Mouse (Mus musculus) natural killer cell, adult 2 months (primary cell): ENCODE results near the gene Olfr12.

ENCODE experiments used
- DNase-seq, 2 experiments: peaks; one replicate each; pipeline ENCODE4 v3.0.0; 2022; ENCODE audit warnings: low spot score in 2 of 2

Gene Olfr12

DNA sequence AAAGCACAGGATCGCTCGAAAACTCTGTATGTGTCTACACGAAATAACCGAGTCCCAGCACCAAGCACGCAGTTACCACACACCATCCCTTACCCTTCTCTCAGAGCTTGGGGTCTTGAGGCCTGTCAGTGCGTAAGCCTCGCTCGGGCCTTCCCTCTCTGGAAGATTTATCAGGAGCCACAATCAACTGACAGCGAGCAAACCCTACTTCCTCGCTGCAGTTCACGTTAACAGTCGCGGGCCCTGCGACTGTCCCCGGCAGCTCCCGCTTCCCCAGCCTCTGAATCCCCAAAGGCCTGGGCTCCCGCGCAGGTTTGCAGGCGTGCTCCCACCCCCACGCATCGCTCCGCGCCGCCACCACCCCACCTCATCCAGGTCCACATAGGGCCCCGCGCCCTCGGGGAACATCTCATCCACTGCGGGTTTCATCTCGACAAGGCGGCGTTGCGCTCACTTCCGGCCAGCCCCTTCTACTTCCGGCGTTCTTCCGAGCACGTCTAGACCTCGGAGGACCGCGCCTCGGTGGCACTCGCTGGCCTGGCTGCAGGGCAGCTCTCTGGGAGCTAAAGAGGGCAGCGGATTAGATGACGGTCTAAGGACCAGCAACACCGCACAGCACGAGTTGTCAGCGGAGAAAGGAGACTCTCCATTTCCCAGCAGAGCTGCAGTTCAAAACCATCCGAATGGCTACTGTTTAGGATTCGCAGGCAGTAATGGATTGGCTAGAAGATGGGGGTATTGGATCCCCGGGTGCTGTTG lies 24.1 kb downstream of the Olfr12 start, which contains the start of gene Cops9:
Gene Cops9, minus strand, starts transcription at position 472 of the 759 bp plus-strand sequence.
- DNase-seq, result peak; percentile 81 to 86

DNA sequence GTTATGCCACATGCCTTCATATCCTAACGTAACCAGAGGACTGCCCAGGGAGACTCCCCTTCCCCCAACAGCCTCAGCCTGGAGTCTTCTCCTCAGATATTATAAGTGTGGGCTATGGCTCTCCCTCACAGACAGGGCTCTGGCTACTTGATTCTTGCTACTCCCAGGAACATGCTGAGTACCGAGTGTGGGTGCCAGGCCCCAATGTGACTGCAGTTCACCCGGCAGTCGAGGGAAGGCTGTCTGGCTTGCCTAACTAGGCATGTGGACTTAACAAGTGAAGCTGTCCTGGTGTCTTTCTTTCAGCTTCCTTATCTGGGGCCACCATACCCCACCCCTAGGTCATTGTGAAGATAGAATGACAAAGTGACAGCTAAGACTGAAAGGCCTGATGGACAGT lies 26.1 kb downstream of the Olfr12 start:
- DNase-seq, result no peak

DNA sequence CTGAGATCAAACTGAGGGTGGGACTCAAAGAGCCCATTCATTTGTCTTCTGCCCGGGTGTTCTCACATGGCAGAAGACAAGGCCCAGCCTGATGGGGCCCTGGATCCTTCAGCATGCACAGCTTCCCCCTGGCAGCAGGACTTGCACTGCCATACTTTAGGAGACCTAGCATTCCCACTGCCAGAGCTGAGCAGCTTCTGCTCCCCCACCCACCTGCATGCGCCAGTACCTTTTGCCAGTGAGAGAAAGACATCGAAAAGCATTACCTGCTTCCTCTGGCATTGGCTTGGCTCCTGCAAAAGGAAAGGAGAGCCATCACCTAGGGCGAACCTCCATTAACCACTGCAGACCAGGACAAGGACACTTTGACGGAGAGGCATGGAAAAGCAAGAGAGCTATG lies 27.3 kb downstream of the Olfr12 start:
- DNase-seq, result no peak

DNA sequence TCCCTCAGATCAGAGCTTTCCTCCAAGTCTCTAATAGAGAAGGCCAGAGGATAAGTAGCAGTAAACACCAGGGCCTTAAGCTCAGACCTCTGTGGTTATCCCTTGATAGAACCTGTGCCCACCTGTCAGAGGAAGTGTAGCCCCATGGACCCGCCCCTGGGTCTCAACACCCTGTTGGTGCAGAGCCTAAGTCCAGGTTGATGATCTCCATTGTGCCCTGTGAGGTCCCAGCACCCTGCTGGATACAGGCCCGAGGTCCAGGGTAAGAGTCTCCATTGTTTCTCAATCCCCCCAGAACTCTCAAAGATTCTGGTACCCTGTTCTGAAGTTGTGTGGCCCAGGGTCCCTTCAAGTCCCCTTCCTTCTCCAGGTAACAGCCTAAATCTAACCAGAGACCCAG lies 28.5 kb downstream of the Olfr12 start:
- no peak for DNase-seq

DNA sequence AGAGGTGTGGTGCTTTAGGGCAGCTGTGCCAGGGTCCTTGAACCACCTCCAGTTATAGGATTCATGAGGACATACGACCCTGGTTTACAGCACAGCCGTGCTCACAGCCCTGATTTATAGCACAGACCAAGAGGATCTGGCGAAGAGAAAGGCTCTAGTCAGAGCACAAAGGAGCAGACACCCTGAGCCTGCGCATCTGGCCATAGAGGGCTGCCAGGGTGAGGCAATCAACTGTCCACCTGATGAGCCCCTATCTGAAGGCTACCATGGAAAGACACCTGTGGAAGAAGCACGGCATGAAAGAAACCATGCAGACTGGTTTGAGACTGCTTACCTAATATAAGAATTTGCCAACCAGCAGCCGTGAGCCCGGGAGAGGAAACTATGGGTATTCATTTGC lies 29.0 kb downstream of the Olfr12 start:
- no peak for DNase-seq

DNA sequence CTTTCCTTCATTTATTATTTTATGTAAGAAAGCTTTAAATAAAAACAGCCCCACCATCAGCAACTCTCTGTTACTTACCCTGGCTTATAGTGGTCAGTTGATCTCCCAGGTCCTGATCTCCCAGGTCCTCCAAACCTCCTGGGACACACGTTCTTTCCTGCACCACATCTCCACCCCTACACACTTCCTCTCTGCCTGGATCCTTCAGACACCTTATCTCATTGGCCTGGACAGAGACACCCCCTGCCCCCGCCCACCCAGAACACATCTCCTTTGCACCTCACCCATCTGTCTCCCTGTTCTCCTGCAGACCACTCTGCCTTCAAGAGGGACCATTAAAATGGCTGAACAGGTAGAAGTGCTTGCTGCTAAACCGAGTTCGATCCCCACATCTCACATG lies 29.4 kb downstream of the Olfr12 start:
- no peak for DNase-seq

DNA sequence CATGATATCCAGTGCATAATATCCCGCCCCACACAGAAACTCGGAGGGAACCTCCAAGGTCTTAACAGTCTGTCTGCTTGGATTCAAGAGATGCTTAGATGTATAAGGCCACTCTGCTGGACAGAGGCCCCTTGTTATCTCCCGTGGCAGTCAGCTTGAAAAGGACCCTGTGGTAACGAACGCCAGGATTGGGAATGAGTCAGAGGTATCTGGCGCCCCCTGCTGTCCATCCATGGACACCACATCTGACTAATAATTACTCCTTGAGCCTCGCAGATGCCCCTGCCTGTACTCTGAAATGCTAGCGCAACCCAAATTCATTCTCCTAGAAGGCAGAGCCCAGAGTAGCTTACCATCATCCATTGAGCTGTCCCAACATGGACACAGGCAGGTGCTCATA lies 30.2 kb downstream of the Olfr12 start:
- peak; percentile 28 to 48 for DNase-seq

DNA sequence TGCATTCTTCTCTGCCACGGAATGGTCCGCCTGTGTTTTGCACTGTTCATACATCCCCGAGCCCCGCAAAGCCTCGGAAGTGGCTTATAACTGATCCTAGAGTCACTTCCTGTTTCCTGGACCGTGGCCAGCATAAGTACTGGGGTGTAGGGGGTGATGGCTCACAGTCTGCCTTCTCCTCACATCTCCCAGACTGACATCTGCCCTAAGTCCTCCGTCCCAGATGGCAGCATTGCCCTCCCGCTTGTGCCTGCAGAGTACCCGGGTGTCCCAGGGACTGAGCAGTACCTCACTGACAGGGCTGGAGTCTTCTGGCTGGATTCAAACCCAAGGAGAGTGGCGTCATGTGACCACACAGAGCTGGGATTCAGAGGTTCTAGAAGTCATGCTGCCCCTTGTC lies 30.6 kb downstream of the Olfr12 start:
- no peak for DNase-seq

DNA sequence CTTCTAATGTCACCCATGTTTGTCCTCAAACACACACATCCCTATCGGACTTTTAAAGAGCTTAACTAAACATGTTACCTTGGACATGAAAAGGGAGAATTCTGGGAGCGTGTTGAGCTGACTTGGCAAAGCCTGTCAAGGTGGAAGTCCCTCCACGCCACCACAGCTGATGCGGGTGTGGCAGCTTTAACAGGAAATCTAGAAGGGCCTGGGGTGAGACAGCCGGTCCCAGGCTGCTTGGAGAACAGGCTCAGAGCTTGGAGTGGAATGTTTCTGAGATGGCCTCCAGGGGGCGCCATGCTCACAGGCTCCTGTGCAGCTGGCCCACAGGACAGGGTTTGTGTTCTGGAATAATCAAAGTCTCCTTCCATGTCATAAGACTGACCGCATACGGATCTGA lies 31.1 kb downstream of the Olfr12 start, which contains the start of gene Otos:
Gene Otos, minus strand, starts transcription at position 169 of the 400 bp plus-strand sequence.
- peak; percentile 32 to 52 for DNase-seq

DNA sequence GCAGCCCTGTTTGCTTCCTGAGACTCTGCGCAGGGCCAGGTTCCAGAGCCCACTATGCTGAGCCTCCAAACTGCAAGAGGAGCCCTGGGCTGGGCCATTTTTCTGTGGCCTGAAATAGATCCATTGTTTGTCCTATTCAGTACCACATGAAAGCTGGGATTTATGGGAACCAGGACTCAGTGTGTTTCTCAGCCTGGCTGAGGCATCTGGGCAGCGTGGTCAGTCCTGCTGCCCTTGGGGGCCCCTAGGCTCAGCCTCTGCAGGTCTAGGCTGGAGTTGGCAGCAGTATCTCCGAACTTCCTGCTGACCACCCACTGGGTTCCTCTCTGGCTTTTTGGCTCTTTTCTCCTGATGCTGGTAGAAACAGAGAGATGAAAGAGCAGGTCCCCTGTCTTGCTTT lies 33.9 kb downstream of the Olfr12 start:
- DNase-seq, result no peak

DNA sequence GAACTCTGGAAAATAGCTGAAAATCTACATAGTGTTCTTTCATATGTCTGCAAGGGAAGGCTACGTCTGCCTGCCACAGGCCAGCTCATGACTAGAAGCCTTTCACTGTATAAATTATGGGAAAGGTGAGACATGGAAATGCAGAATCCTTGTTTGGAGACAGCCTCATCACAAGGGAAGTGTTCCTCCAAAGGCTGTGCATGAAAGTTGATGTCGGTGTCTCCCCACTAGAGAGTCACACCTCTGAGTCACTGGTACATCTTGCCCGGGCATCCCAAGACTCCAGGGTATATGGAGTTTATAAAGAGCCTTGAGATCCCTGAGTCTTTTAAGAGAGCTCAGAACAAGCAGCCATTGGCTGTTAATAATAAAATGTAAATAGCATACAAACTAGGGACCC lies 35.6 kb downstream of the Olfr12 start:
- DNase-seq, result no peak

DNA sequence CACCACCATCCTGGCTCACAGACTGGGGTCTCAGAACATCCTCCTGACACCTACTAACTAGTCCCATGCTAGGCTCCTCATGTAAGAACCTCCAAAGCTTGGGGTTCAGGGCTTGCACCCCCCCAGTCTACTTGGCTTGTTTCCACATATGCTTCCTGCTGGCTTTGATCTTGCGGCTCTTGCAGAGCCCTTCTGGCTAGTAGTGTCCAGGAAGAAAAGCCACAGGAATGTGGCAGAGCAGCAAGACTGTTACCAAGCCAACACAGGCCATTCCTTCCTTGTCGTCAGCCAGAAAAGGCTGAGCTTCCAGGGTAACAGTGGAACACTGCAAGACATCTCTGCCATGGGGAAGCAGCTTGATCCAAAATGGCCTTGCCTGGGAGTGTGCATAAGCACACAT lies 37.1 kb downstream of the Olfr12 start:
- DNase-seq, result no peak

DNA sequence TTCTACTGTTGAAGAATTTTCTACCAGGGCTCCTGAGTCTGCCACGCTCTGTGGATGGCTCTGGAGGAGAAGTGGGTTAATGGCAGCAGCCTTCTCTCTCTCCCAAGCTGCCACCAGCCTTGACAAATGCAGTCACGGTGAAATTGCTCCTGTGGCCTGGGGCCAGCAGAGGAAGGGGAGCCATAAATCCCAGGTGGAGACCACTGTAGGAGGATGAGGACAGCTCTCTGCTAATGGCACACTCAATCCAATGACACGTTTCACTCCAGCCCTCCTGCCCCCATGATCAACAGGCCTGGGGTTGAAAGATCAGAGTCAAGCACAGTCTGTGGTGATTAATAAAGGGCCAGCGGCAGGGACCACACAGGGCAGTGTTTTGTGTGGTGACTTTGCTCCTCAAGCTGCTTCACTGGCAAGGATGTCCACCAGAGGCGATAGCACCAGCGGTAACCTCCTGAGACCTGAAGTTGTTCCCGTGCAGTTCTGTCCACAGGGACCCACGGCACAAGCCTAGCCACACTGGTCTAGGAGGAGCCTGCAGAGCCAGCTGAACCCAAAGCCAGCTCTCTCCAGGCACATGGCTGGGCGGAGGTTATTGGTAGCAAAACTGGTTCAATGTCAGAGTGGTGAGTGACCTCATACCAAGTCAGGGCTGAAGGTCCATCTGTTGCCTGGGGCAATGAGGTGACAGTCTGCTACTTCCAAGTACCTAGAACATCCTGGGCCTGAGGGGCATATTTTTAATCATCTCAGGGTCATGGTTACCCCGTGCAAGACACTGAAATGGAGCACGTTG lies 39.6 kb downstream of the Olfr12 start:
- DNase-seq, result no peak

DNA sequence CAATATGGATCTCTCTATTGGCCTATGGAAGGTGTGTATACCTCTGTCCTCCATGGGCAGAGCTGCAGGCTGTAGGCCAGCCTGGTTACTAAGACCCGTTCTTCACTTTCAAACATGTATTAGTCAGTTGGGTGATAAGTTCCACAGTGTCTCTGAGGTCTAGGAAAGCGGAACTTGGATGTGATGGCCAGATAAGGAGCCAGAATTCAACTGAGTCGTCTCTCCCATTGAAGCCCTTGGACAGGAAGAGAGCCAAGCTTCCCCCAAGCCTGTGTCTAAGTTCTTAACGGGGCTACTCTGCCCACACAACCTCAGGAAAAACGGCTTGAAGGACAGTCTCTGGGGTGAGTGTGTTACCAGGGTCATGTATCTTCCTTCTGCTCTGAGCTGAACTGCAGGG lies 41.8 kb downstream of the Olfr12 start:
- DNase-seq, result no peak

DNA sequence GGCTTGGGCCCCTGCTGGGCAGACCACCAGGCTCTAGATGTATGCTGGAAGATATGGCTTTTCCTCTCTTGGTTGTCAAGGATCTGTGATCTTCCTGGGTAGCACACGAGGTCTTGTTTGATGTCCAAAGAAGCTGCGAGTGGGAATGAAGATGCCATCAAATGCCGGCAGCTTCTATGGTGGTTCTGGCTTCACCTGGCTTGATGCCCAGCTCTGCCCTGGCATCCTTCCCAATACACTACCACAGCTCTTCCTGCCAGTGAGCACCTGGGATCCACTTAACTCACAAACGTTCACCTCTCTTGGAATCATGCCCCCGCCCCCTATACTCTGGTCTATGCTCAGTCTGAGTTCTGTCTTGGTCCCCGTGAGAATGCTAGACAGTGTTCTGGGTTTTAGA lies 49.5 kb downstream of the Olfr12 start:
- DNase-seq, result no peak

DNA sequence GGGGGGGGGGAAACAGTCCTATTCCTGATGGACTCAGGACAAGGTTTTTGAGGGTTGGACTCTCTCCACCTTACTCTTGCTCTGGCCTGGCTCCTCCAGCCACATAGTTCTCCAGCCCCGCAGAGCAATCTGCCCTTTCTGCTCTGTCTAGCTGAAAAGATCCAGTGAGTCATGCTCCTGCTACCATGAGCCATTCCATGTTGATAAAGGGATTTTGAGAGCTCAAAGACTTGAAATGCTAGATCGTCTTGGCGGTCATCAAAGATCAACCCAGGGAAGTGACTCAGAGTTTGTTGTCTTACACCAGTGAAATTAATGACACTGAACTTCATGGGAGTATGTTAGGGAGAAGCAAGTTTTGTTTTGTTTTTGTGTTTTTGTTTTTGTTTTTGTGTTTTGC lies 51.8 kb downstream of the Olfr12 start:
- no peak for DNase-seq

DNA sequence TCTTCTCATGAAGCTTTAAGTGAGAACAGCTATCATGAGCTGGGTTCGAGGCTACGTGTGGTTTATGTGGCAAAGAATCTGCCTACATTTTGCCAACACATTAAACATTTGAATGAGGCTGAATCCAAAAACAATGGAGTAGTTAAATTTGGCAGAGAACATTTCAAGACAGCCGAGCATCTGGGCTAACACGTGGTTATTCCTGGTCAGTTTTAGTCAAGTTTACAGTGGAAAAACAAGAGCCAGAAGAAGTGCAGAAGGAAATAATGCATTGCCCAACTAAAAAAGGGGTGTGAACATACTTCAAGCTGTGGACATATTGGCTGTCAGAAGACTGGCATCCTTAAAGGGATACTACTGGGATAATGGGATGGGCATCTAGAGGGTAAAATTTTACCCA lies 53.7 kb downstream of the Olfr12 start:
- DNase-seq, result no peak
